Mouse (Mus musculus) fibroblast of lung, adult 2 months (primary cell): Measurements from ENCODE around the gene Slc12a4.
A peak's percentile ranks its signal among the peaks of the same experiment; 100 is the strongest.
"Not testable (repeated sequence)": the region's sequence is repeated elsewhere in the genome, so short reads cannot be mapped to it uniquely, and the experiment has no call there.

Experiments
- DNase-seq: peaks from one replicate; pipeline ENCODE4 v3.0.0-alpha.2; 2011; ENCODE audit warnings: low read depth

The Slc12a4 gene

DNA sequence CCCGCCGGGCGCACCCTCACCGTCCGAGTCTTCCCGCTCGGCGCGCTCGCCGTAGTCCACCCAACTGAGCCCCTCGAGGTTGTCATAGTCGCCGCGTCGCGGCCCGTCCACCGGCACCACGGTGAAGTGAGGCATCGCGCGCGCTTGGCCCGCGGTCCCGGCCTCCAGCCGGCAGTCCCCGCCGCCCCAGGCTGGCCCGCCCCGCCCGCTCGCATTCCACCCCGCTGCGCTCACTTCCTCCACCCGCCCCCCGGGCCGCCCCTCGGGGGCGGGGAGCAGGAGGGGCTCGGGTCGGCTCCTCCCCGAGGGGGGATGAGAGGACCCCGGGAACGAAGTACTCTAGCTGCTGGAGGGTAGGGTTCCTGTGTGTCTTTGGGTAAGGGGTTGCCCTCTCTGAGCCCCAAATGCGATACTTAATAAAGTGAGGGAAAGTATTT, at the start of gene Slc12a4:
TSS of gene Slc12a4 (minus strand) at position 193 of the 437 bp plus-strand sequence.
- no peak for DNase-seq

- not testable (repeated sequence) for DNase-seq
These were observed 46.3 kb upstream of the Slc12a4 start for GRCm38 (mm10) chr8:106012203-106012602.

GRCm38 (mm10) chr8:106011643-106011986, 45.7 kb upstream of the Slc12a4 start, which contains the start of gene Ddx28:
Gene Ddx28, minus strand, starts transcription at chr8:106011882.
- peak; percentile 7 for DNase-seq

GRCm38 (mm10) chr8:106010748-106011642, 45.1 kb upstream of the Slc12a4 start:
- DNase-seq, result peak; percentile 70

GRCm38 (mm10) chr8:106007891-106008290, 42.0 kb upstream of the Slc12a4 start:
- not testable (repeated sequence) for DNase-seq

DNA sequence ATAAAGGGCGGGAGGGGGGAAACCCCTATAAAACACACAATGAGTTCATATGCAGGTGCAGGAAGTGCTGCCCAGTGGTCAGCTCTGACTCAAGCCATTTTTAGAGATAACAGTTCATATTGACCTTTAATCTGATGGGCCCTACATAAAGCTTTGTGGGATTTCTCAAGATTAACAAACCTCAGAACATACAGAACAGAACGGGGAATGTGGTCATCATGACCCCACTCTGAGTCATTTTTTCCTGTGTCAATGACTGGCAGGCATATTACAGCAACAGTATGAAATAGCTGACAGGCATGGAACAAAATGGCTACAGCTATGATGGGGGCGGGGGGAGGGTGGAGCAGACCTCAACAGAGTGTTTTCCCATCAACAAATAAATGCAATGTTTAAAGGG, 41.2 kb upstream of the Slc12a4 start:
- peak; percentile 20 for DNase-seq

DNA sequence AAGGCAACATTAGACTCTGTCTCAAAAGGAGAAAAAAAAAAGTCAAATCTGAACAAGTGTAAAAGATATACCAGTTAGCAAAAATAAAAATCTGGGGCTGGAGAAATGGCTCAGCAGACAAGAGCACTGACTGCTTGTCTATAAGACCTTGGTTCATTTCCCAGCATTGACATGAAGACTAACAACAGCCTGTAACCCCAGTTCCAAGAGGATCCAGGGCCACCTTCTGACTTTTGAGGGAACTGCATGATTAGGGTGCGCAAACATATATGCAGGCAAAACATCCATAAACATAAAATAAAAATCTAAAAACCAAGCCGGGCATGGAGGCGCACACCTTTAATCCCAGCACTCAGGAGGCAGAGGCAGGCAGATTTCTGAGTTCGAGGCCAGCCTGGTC, 40.5 kb upstream of the Slc12a4 start:
- DNase-seq, result no peak

- no peak for DNase-seq
These were observed 40.0 kb upstream of the Slc12a4 start, which contains the start of gene Dpep2nb for GRCm38 (mm10) chr8:106005875-106006274. Gene Dpep2nb, minus strand, starts transcription at chr8:106005975.

GRCm38 (mm10) chr8:106004538-106005207, 38.8 kb upstream of the Slc12a4 start:
- no peak for DNase-seq

GRCm38 (mm10) chr8:106001908-106002307, 36.0 kb upstream of the Slc12a4 start:
- no peak for DNase-seq

DNA sequence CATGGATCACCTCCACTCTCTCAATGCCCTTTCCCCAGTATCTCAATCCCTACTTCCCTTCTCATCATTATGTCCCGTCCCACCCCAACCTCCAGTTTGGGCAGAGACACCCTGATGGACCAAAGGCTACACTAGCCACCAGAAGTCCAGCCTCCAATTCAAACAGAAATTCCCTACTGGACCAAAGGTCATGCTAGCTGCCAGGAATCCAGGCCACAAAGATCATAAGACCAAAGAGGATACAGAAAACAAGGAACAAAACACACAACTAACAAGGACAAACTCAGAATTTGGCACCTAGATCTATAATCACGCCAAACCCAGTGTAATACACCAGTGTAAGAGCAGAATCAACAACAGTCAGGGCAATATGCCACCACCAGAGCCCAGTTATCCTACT, 33.1 kb upstream of the Slc12a4 start:
- DNase-seq, result no peak

DNA sequence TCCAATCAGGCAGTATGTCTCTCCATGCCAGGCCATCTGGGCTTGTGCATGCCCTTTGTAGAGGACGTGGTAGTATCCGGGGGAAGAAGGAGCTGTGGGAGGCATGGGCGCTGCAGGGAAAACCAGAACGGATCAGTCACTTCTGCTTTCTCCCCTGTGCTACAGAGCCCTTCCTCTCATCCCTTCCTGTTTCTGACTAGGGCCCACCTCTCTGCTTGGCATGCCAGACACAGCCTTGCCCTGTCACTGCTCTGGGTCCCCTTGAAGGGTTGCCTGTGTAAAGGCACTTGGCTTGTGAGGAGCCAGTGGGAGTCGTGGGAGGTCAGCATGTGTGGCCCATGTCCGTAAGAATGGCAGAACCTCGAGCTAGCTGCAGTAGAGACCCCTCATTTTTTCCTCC, 30.5 kb upstream of the Slc12a4 start:
- no peak for DNase-seq

GRCm38 (mm10) chr8:105993226-105993625, 27.3 kb upstream of the Slc12a4 start:
- no peak for DNase-seq

- DNase-seq, result no peak
These were observed 26.6 kb upstream of the Slc12a4 start for GRCm38 (mm10) chr8:105992499-105992898.

DNA sequence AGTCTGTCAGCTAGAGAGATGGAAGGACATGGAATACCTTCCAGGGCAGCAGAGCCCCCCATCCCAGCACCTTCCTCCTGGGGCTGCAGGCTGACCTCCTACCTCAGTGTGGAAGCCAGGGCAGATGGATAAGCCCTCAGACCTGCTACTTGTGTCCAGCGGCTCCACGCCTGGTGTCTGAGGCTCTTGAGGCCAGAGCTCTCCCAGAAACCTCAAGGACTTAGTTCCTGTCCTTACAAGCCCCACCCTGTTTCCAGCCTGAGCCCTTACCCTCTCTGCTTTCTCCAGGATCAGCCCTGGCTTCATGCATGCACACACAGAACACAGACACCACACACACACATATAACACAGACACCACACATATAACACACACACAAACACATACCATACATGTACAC, 25.6 kb upstream of the Slc12a4 start:
- no peak for DNase-seq

GRCm38 (mm10) chr8:105990856-105991387, 25.0 kb upstream of the Slc12a4 start, which contains the start of gene Dus2:
Gene Dus2, plus strand, starts transcription at chr8:105991337.
- peak; percentile 62 for DNase-seq

DNA sequence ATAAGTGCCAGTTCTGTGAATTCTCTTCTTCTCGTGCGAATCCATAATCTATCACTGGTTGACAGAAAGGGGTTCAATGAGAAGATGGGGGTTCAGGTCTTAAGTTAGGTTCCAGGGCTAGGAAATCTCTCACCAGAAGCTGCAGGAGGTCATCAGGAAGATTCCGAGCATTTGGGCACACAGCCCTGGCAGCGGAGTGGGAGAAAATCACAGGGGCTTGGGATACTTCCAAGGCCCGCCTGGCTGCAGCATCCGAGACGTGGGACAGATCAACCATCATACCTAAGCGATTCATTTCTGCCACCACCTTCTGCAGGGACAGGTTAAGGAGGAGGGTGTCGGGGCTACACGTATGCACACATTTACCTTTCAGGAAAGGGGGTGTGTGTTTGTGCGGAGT, 22.6 kb upstream of the Slc12a4 start:
- DNase-seq, result no peak

DNA sequence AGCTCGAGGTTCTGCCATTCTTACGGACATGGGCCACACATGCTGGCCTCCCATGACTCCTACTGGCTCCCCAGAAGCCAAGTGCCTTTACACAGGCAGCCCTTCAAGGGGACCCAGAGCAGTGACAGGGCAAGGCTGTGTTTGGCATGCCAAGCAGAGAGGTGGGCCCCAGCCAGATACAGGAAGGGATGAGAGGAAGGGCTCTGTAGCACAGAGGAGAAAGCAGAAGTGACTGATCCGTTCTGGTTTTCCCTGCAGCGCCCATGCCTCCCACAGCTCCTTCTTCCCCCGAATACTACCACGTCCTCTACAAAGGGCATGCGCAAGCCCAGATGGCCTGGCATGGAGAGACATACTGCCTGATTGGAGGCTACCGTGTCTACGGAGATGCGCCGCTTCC, 17.5 kb upstream of the Slc12a4 start:
- not testable (repeated sequence) for DNase-seq

DNA sequence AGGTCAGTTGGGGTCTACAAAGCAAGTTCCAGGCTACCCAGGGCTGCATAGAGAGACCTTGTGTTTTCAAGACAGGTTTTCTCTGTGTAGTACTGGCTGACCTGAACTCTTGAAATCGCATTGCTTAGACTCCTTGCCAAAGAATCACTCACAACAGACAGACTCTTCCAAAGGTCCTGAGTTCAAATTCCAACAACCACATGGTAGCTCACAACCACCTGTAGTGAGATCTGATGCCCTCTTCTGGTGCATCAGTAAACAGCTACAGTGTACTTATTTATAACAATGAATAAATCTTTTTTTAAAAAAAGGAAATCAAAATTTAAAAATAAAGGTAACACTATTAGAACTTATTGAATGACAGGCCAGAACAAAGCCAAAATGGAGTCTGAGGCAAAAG, 15.2 kb upstream of the Slc12a4 start:
- DNase-seq, result no peak

DNA sequence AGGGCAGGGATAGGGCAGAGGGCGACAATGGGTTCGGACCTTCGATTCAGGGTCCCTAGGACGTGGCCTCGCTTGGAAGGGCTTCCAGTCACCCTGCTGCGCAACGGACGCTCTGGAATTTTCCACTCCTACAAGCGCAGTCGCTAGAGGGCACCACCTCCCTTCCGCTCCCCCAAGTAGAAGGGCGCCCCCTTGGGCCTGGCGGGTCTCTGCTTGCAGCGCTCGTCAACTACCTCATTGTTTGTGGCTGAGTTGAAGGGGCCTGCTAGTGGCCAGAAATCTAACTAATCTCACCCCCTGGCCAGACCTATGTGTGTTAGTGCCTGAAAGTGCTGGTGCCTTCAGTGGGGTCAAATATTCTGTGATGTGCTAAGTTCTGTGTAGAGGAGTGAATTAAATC, 13.4 kb upstream of the Slc12a4 start, which contains the start of gene Dpep3:
TSS of gene Dpep3 (minus strand) at position 105 of the 400 bp plus-strand sequence.
- DNase-seq, result no peak

DNA sequence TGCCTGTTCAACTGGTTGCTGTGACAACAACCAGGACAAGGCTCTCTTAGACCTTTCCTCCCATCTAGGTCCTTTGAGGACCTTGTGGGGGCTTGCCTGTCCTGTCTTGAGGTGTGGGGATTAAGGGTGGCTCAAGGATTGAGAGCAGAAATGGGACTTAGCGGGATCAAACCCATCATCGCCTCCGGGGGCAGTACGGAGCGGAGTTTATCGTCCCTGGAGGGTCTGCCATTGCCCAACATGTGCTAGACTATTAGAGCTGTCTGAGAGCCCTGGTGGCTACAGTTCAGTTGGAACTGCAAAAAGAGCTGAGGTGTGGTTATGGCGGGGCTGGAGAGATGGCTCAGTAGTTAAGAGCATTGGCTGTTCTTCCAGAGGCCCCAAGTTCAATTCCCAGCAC, 9.5 kb upstream of the Slc12a4 start:
- no peak for DNase-seq

GRCm38 (mm10) chr8:105971019-105971720, 5.3 kb upstream of the Slc12a4 start:
- no peak for DNase-seq
